Mouse (Mus musculus) brown adipose tissue, adult 24 weeks (tissue): ENCODE measurements around the gene Tcerg1l. TPM values are rescaled to one million over a fixed set of nuclear protein-coding genes. Genes with fewer than 3 reads are reported as not detected.

Source experiments
- H3K27ac ChIP-seq: fragments of 200-500 bp; replicated peaks from 2 replicates; pipeline ENCODE4 v1.5.1; 2012; ENCODE audit warnings: low read depth, mild to moderate bottlenecking, low read length
- H3K4me1 ChIP-seq: fragments of 200-500 bp; 2 replicates; pipeline ENCODE4 v1.6.1; 2012; ENCODE audit warnings: low read length, mixed read lengths; ENCODE audit not compliant: control insufficient read depth, insufficient read depth, insufficient read length
- H3K4me3 ChIP-seq: fragments of 200-500 bp; 2 replicates; pipeline ENCODE4 v1.5.1; 2012; ENCODE audit warnings: low read depth, mild to moderate bottlenecking, low read length, moderate library complexity; ENCODE audit not compliant: insufficient read depth
- polyA plus RNA-seq: library from polyadenylated mRNA; stranded (reverse); fragments of >200 nt; gene quantifications from 2 replicates; pipeline ENCODE4 v1.2.4, GENCODE M21; 2012; ENCODE audit not compliant: missing spikeins, insufficient read depth, insufficient read length

Gene Tcerg1l
- polyA plus RNA-seq, 1 experiment: not detected

- Histone ChIP-seq H3K27ac (no peak overlapping the region), H3K4me3 (no peak overlapping the region), H3K4me1 (no peaks in the 10 kb centered on the region)
Measured at GRCm38 (mm10) chr7:138215177-138215830, 182.2 kb downstream of the Tcerg1l start.

- no peaks in the 10 kb centered on the region for H3K4me1 ChIP-seq
- no peak overlapping the region for H3K27ac ChIP-seq
- no peak overlapping the region for H3K4me3 ChIP-seq
Measured at GRCm38 (mm10) chr7:138214710-138215109, 182.8 kb downstream of the Tcerg1l start.

- no peak overlapping the region for H3K27ac ChIP-seq
- no peak overlapping the region for H3K4me3 ChIP-seq
- no peaks in the 10 kb centered on the region for H3K4me1 ChIP-seq
Measured at GRCm38 (mm10) chr7:138209769-138210168, 187.8 kb downstream of the Tcerg1l start.

GRCm38 (mm10) chr7:138205124-138205523 lies 192.4 kb downstream of the Tcerg1l start:
- no peaks in the 10 kb centered on the region for H3K4me1 ChIP-seq
- no peak overlapping the region for H3K27ac ChIP-seq
- H3K4me3 ChIP-seq: no peak overlapping the region

GRCm38 (mm10) chr7:138202162-138202832 lies 195.2 kb downstream of the Tcerg1l start:
- Histone ChIP-seq H3K4me3 (no peak overlapping the region), H3K27ac (no peak overlapping the region), H3K4me1 (no peaks in the 10 kb centered on the region)

GRCm38 (mm10) chr7:138199333-138200058 lies 198.0 kb downstream of the Tcerg1l start:
- Histone ChIP-seq H3K27ac (no peak overlapping the region), H3K4me3 (no peak overlapping the region), H3K4me1 (no peaks in the 10 kb centered on the region)

- Histone ChIP-seq H3K27ac (no peak overlapping the region), H3K4me1 (no peaks in the 10 kb centered on the region), H3K4me3 (no peak overlapping the region)
Measured at GRCm38 (mm10) chr7:138196139-138196538, 201.4 kb downstream of the Tcerg1l start.

- H3K4me3 ChIP-seq: no peak overlapping the region
- H3K4me1 ChIP-seq: no peaks in the 10 kb centered on the region
- no peak overlapping the region for H3K27ac ChIP-seq
Measured at GRCm38 (mm10) chr7:138184197-138184596, 213.3 kb downstream of the Tcerg1l start.

GRCm38 (mm10) chr7:138182216-138182615 lies 215.3 kb downstream of the Tcerg1l start:
- H3K27ac ChIP-seq: no peak overlapping the region
- H3K4me1 ChIP-seq: no peaks in the 10 kb centered on the region

GRCm38 (mm10) chr7:138178617-138179016 lies 218.9 kb downstream of the Tcerg1l start:
- Histone ChIP-seq H3K4me1 (no peaks in the 10 kb centered on the region), H3K27ac (no peak overlapping the region), H3K4me3 (no peak overlapping the region)

More at GRCm38 (mm10) chr7:138182216-138182615, 215.3 kb downstream of the Tcerg1l start:
- H3K4me3 ChIP-seq: no peak overlapping the region

- Histone ChIP-seq H3K27ac (no peak overlapping the region), H3K4me3 (no peak overlapping the region), H3K4me1 (no peaks in the 10 kb centered on the region)
Measured at GRCm38 (mm10) chr7:138176026-138176425, 221.5 kb downstream of the Tcerg1l start.

GRCm38 (mm10) chr7:138170389-138170788 lies 227.1 kb downstream of the Tcerg1l start:
- H3K27ac ChIP-seq: no peak overlapping the region
- no peaks in the 10 kb centered on the region for H3K4me1 ChIP-seq
- no peak overlapping the region for H3K4me3 ChIP-seq
